Mouse (Mus musculus): Measurements from ENCODE around the gene Kdm2a.

The Kdm2a gene

DNA sequence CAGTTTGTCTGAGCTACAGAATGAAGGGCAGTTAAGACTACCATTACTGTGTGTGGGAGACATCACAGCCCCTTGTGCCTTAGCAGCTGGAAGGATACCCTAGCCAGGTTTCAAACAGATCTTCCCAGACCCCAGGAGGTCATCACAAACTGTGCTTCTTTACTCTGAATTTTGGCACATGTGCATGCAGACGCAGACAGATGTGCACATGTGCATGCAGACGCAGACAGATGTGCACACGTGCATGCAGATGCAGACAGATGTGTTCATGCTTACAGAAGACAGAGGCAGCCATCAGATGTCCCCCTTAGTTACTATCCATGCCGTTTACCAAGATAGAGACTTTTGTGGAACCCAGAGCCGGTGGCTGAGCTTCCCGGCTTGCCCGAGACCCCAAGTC lies 99.0 kb downstream of the Kdm2a start:
- DNase-seq (ENCODE audit: low spot score) = no peak

DNA sequence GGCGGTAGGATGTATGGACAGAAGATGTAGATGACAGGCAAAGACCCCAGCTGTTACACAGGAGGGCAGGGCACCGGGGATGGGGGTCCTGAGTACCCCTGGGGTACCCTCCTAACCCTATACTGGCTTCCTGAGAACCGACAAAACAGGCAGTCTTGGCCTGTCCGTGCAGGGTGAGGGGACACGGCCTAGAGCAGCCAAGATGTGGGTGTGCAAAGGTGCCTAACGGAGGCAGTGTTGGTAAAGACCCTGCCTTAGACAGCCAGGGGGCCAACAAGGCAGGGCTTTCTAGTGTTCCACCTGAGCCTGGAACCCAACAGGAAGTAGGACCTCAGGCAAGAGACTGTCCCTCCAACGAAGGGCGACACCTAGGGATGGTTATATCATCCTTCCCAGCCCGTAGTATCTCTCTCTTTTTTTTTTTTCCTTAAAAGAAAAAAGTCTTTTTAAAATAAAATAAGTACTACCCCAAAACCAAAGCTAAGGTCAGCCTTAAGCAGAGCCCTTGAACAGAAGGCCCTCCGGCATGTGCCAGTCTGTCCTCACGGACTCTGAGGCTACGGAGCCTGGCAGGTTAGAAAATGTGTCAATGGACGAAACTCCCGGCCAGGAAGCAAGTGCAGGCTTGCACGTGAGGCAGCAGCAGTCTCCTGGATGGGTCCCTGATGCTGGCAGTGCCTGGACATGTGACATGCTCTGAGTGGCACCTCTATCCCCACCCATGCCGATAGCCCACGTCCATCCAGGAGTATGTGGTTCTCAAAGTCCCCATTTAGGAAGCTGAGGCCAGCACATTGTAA lies 99.6 kb downstream of the Kdm2a start:
- DNase-seq (ENCODE audit: low spot score) = no peak

DNA sequence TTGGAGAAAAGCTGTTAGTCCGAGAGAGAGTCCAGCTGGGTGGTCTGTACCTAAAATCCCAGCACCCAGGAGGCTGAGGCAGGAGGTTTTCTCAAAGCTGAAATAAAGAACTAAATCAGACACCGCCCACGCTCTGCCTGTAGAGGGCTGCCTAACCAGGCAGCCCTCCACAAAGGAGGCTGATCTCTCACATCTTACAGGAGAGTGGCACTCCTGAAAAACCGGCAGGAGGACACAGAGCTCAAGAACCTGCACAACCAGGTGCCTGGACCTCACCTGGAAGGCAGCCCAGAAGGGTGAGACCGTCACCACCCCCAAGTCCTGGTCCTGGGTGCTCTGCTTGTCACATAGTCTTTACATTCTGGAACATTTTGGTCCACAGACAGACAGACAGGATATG lies 100.2 kb downstream of the Kdm2a start:
- no peak for DNase-seq (ENCODE audit: low spot score)

DNA sequence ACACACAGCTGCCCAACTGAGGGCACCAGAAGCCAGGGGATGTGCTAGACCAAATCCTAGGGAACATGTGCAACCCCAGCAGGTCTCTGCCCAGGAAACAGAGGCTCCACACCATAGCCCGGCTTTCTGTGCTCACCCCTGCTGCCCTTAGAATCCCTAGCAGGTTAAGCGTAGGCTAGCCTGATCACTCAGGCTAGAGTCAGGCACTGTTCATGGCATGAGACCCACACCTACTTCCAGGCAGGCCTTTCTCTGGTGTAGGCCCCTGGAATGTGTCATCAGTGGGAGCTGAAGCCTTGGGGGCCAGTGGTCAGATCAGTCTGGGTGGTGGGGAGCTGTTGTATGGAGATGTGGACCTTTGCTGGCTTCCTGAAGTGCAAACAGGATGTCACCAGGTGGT lies 101.5 kb downstream of the Kdm2a start:
- DNase-seq (ENCODE audit: low spot score) = no peak

DNA sequence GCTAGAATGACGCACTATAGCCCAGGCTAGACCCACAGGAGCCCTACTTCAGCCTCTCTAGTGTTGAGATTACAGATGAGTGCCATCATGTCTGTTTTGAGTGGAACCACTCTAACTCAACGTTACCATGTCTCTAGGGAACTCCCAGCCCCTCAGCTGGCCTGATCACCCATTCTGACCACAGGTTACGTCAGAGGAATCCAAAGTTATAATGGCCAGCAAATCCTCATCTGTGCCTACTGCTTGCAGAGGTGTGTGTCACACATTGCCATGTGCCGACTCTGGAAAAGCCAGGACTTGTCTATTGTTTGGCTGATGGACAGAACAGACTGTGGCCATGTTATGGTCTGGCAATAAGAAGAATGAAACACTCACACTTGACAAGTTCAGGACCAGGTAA lies 102.7 kb downstream of the Kdm2a start:
- DNase-seq (ENCODE audit: low spot score) = no peak

DNA sequence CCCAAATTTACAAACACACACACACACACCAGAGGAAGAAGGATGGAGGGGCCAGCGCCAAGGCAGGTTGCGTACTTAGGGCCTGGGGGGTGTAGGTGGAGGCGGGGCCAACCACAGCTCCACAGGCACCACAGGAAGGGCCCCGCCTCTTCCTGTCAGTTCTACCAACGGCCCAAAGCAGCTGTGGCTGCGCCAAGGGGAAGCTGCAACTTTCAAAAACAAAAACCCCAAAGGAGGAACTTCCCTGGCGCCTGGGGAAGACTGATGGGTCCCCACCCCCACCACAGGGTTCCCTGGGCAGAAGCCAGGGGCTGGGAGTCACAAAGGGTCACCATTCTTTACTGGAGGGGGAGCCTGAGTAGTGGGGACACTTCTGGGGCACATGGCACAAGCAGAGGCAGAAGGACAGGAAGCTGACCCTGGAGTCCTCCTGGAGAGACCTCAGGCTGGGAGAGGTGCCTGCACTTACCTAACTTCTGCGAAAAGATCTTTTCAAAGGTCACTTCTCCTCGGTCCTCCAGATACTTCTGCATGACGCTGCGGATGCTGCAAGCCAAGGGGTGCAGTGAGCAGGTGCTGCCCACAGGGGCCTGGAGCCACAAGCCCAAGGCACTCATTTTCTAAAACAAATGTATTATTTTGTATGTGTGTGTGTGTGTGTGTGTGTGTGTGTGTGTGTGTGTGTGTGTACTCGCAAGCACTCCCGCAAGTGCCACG lies 103.5 kb downstream of the Kdm2a start:
- no peak for DNase-seq (ENCODE audit: low spot score)

DNA sequence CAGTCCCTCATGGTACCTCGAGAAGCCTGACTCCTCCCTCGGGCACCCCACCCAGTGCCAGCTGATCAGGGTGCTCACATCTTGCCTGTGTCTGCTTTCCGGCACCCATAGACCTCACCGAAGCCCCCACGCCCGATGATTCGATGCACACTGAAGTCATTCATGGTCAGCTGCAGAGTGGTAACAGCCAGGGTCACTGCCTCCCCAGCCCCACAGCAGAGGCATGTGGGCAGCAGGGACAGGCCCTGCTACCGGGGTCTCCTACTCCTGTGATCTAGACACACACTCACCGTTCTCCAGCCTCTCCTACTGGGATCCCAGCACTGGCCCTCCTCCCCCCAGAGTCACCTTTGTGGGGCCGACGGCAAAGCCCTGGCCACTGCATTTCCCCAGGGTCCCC lies 106.9 kb downstream of the Kdm2a start:
- DNase-seq (ENCODE audit: low spot score) = no peak

DNA sequence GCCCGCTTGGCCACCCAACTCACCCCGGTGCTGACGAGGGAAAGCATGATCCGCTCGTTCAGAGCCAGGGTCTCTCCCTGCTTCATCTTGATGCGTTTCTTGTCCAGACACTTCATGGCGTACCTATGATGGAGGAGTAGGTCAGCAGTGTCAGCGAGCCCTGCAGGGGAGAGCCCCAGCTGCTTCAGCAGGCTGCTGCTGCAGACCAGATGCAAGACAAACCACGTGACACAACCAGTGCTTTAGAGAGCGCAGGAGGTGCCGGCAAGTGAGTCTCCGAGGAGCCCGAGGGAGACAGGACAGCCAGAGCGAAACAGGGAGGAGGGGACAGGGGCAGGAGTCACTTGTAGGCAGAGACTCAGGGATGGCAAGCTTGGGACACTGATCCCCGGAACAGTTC lies 107.3 kb downstream of the Kdm2a start:
- no peak for DNase-seq (ENCODE audit: low spot score)

DNA sequence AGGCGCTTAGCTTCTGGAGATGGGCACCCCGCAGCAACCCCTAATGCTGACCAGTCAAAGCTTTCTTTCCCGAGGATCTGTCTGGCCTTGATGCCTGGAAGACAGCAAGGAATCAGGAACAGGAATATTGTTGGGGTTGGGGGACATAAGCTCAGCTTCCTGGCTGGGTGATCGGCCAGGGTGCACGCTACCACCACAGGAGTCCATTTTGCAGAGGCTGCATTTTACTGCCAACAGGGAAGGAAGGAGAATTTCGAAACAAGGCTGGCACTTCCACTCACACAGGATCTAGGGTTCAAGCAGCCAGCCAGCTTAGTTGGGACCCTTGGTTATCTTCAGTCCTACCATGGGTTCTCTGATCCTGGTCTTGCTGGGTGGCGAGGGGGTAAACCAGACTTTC lies 114.4 kb downstream of the Kdm2a start:
- DNase-seq (ENCODE audit: low spot score) = no peak

DNA sequence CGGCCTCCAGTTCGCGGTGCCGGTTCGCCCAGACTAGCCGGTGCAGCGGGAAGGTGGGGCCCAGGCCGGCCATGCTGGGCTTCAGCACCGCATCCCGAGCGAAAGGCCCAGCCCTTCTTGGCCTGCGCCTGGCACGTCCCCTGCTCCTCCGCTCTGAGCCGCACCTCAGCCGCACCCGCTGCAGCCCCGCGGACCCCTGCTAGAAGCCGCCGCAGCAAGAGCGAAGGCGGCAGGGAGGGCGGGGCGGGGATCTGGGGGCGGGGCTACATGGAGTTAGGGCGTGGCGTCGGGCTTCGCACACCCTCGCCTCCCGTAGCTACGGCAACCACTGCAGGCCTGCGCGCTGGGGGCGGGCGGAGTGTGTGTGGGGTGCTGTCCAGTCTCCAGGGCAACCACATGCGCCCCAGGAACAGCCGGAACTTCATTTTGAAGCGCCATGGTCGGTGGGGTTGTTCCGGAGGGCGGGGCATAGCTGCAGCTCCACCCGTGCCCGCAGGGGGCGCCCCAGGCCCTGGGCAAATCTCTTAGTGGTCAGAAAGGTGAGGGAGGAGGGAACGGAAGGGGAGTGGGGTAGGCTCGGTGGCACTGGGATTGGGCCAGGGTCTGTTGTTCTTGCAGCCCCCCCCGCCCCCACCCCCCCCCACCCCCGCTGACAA lies 115.1 kb downstream of the Kdm2a start, which contains the start of gene Ankrd13d:
TSS of gene Ankrd13d (minus strand) at position 240 of the 656 bp plus-strand sequence.
- peak; percentile 62 for DNase-seq (ENCODE audit: low spot score)

DNA sequence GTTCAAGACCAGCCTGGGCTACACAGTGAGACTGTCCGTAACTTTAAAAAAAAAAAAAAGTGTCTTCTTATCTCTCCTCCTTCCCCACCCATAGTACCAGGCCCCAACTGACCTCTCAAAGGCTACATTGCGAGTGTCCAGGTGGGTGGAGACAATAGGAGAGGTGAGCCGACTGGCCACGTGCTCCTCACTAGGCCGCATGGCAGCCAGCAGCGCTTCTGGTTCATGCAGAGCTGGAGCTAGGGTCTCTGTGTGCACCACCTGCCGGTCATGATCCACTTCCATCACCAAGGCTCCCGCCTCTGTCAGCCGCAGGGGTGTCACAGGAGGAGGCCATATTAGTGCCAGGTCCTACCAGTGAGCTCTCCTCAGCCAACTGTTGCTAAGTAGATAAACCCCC lies 117.7 kb downstream of the Kdm2a start:
- DNase-seq (ENCODE audit: low spot score) = no peak

DNA sequence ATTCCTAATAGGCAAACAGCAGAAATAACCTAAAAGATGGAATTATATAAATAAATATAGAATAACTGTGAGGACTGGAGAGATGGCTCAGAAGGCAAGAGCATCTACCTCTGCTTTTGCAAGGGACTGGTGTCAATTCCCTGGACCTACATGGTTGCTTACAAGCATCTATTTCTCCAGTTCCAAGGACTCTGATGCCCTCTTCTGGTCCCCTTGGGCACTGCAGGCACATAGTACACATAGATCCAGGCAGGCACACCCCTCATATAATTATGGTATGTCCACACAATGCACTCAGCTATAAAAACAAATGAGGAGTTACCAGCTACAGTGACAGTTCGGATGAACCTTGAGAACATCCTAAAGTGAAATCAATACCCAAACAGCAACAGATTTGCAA lies 118.6 kb downstream of the Kdm2a start:
- no peak for DNase-seq (ENCODE audit: low spot score)

DNA sequence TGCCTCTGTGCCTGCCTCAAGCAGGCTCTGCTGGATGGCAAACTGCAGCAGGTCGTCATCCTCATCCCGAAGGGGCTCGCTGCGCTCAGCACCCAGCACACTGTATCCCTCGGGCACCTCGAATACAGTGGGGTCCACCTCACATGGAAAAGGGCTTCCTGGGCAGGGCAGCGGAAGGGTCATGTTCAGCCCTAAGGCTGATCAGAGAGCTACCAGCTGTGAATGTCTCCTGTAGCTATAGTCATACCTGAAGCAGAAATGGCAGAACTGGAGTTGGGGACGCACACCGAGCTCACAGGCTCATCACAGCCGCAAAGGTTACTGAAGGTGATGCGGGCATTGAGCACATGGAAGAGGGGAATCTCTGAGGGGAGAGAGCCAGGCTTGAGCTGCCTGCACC lies 127.1 kb downstream of the Kdm2a start:
- DNase-seq (ENCODE audit: low spot score) = no peak

DNA sequence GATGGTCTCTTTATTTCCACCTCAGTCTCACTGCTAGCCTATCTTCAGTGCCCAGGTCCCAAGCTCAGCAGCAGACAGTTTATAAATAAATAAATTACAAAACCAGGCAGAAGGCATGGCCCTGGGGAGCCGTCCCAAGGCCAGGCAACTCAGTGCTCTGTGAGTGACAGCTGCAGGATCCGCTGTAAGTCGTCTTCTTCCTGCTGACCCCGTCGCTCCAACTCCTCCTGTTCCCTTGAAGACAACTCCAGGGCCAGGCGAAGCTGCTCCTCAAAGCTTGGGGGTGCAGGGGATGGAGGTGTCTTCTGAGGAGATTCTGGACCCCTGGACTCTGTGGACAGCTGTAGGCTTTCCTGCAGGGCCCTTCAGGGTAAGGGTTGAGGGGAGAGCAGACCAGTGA lies 127.9 kb downstream of the Kdm2a start:
- no peak for DNase-seq (ENCODE audit: low spot score)

DNA sequence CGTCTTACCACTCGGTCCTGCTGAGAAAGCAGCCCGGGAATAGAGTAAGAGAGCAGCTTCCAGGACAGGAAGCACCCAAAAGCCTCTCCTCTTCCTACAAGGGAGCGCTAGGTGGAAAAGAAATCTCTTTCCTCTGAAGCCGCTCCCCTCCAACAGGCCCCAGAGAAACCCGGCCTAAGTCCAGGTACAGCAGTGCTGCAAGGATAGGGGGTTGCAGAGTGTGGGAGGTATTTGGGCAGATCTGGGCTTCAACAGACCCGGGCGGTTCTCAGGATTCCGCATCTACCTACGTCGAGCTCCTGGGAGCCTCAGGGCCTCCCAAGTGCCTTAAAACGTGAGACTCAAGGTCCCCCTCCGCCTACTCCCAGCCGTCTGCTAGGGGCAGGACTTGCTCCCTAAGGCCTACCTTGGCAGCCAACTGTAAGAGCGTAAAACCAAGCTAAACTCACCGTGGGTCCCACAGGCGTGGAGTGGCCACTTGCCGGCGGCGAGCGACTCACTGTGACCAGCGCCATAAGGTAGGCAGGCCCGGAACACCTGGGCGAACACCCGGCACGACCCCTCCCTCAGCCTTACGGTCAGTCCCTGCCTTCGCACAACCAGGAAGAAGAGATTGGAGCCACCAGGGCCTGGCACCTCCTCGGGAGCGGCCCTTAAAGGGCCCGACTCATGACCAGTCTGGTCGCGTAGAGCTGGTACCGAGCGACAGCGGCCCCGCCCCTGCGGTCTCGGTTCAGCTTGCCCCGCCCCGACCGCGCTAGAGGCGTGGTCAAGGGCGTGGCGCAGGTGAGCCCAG lies 129.3 kb downstream of the Kdm2a start, which contains the start of gene Ssh3:
TSS of gene Ssh3 (minus strand) at position 615 of the 796 bp plus-strand sequence.
- peak; percentile 33 for DNase-seq (ENCODE audit: low spot score)

DNA sequence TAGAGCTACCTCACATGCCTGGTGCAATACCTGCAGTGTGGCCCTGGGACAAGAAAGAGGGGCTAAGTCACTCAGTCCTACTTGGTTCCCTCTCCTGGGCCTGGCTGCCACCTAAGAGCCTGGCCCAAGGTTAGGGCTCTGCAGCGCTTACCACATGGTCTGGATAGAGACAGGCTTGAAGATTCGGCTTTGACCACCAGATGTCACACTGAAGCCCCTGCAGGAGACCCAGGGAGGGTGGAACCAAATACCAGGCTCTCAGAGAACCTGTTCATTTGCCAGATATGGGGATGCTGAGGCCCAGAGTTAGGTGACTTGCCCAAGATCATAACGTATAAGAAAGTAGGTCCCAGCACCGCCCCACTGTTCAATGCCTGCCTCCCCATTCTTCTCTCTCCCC lies 132.1 kb downstream of the Kdm2a start:
- no peak for DNase-seq (ENCODE audit: low spot score)

All from ovary, postnatal 10 days (tissue).